8 mouse cellular contexts compared by ENCODE assay signal in the genomic region with DNA sequence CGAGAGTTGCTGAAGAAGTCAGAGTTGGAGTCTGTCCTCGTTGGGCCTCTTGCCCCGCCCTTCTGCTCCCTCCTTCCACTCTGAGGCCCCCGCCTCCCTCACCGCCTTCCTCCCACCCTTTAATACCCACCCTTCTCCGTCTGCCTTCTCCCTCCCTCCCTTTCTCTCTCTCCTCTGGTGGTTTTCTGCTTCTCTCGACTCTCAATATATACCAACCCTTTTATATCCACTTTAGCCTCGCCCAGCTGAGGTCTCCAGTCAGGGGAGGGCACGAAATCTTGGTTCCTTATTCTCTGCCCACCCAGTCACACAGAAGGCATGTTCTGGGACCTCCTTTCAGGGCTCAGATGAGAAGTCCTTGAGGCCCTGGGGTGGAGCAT. TPM values are rescaled to one million over a fixed set of nuclear protein-coding genes. Genes with fewer than 3 reads are reported as not detected.
DNase-seq lines count a peak whose midpoint lies in the region; ATAC-seq and TF ChIP-seq lines count a peak whose summit lies in the region.

A gene (minus strand): TSS at position 163 of the 380 bp plus-strand sequence.

- H3K9me3 ChIP-seq in lung, embryonic 14.5 days (ENCODE audit: low read depth, low read length) = no peaks in the 10 kb centered on the region

- H3K4me3 ChIP-seq in bone marrow, adult 2 months (replicated peaks; ENCODE audit: control insufficient read depth, low read depth, low read length) = peak within 1 kb of the TSS; percentile 66
- peak within 1 kb of the TSS; percentile 52 for H3K4me3 ChIP-seq in lung, embryonic 14.5 days (ENCODE audit: low read depth, low read length)
- H3K4me3 ChIP-seq in olfactory bulb, adult 2 months (ENCODE audit: insufficient read depth, low read depth, low read length) = peak within 1 kb of the TSS; percentile 18

- peaks cover 19% of the 10 kb centered on the region for H3K4me1 ChIP-seq in bone marrow, adult 2 months (ENCODE audit: control insufficient read depth, insufficient read depth, low read length)
- peaks cover 32% of the 10 kb centered on the region for H3K4me1 ChIP-seq in lung, embryonic 14.5 days (ENCODE audit: insufficient read depth)
- H3K4me1 ChIP-seq in olfactory bulb, adult 2 months (ENCODE audit: control insufficient read depth, insufficient read depth, low read length) = peaks cover 66% of the 10 kb centered on the region

- ATAC-seq in CD4-positive, CD25-positive, alpha-beta regulatory T cell, adult 4 months = peak; percentile 8
- no peak for ATAC-seq in lung, embryonic 14.5 days (ENCODE audit: insufficient read depth)

- DNase-seq in gastrocnemius, postnatal 25 days = peak; percentile 70
- DNase-seq in induced T-regulatory cell, adult 2 months (ENCODE audit: low read depth) = peak; percentile 85
- peak; percentile 78 for DNase-seq in lung, embryonic 14.5 days
- no peak for DNase-seq in left cerebral cortex, postnatal 14 days (ENCODE audit: low spot score in 2 of 2)
- no peak for DNase-seq in cerebellum, adult 9-10 months

- peak within 1 kb of the TSS; percentile 90 for H3K27ac ChIP-seq in bone marrow, adult 2 months (ENCODE audit: control insufficient read depth, insufficient read depth, low read depth, low read length, poor library complexity)
- peak within 1 kb of the TSS; percentile 95 for H3K27ac ChIP-seq in lung, embryonic 14.5 days (ENCODE audit: low read depth)
- peak within 1 kb of the TSS; percentile 81 for H3K27ac ChIP-seq in olfactory bulb, adult 2 months (ENCODE audit: insufficient read depth, low read depth, low read length)

- peak within 1 kb of the TSS; percentile 69 for H3K4me2 ChIP-seq in lung, embryonic 14.5 days

- TF ChIP-seq POLR2A in bone marrow, adult 2 months (IDR thresholded peaks at IDR 0.05; ENCODE audit: borderline replicate concordance, control insufficient read depth, low read depth, low read length) = peak; percentile 61; the same call in 1 of the 2 replicates
- TF ChIP-seq POLR2A in olfactory bulb, adult 2 months (IDR thresholded peaks at IDR 0.05; ENCODE audit: insufficient read depth, low read depth, low read length) = no peak

- peak within 1 kb of the TSS; percentile 67 for H3K9ac ChIP-seq in lung, embryonic 14.5 days

- TF ChIP-seq CTCF in bone marrow, adult 2 months (IDR thresholded peaks at IDR 0.05; ENCODE audit: control insufficient read depth, insufficient read depth, low read length) = no peak
- TF ChIP-seq CTCF in lung, embryonic 14.5 days (IDR thresholded peaks at IDR 0.05; ENCODE audit: low read depth) = no peak
- no peak for TF ChIP-seq CTCF in olfactory bulb, adult 2 months (IDR thresholded peaks at IDR 0.05; ENCODE audit: insufficient read depth, low read depth, low read length)

- peaks cover 11% of the 10 kb centered on the region; the same call in 1 of the 2 replicates for H3K36me3 ChIP-seq in lung, embryonic 14.5 days (ENCODE audit: insufficient read depth)

- no peaks in the 10 kb centered on the region for H3K27me3 ChIP-seq in lung, embryonic 14.5 days (ENCODE audit: insufficient read depth, low read length)

- 1% methylated on average over 9 of the region's 9 CpGs for WGBS in bone marrow, adult 2 months
- 13% methylated on average over 9 of the region's 9 CpGs for WGBS in lung, embryonic 14.5 days
- WGBS in olfactory bulb, adult 2 months = 31% methylated on average over 9 of the region's 9 CpGs

- intact Hi-C loops in left cerebral cortex, postnatal 14 days (cut with DNase I) = loop anchor here (10.0 kb wide), 1 partner anchor 186 kb away; no protein-coding TSS in a partner anchor

RNA-seq across cellular contexts. Expression of the gene that starts here (rescaled TPM):
- 100 to 1,000 TPM; 575 to 614 TPM for polyA plus RNA-seq in CD4-positive, CD25-positive, alpha-beta regulatory T cell, adult 4 months (2017; shearing (Covaris generic))
- polyA plus RNA-seq in bone marrow, adult 2 months (2011; ENCODE audit: insufficient read depth, insufficient read length, low replicate concordance, missing spikeins) = 53.4 and 121 TPM in 2 replicates
- total RNA-seq in gastrocnemius, postnatal 25 days (2021) = 10 to 100 TPM; 13.2 to 17.0 TPM
- 164 and 174 TPM in 2 replicates for polyA plus RNA-seq in lung, embryonic 14.5 days (2014; fragmentation: Nextera tagmentation; extraction: Ambion mirVana)
- polyA plus RNA-seq in olfactory bulb, adult 2 months (2012; ENCODE audit: insufficient read depth, insufficient read length, low replicate concordance, missing spikeins) = not detected in 2 replicates
- total RNA-seq in left cerebral cortex, postnatal 14 days (2021) = 1 to 10 TPM; 5.3 to 5.6 TPM

Comparison
In these comparisons a context has a peak if more than half of its experiments do, and no peak if none do; other contexts are left out.
1. DNase-seq: peak in gastrocnemius, postnatal 25 days (single experiment), induced T-regulatory cell, adult 2 months (single experiment) and lung, embryonic 14.5 days (single experiment); none in left cerebral cortex, postnatal 14 days (0 of 2) and cerebellum, adult 9-10 months (single experiment).
2. Peak in every context shown above with its lines, with median percentiles within 50 percentile points of each other: H3K27ac ChIP-seq and H3K4me3 ChIP-seq.